Mouse (Mus musculus): Measurements from ENCODE around the gene Gps2. TPM values are rescaled to one million over a fixed set of nuclear protein-coding genes. Genes with fewer than 3 reads are reported as not detected.

The Gps2 gene
- polyA plus RNA-seq, 1 experiment from 2014 or later: 95.8 TPM

- WGBS: 84% methylated on average over 13 of the region's 13 CpGs
- H3K4me3 ChIP-seq (ENCODE audit: low read depth, low read length): no peak overlapping the region
- no peak for ATAC-seq (ENCODE audit: low FRiP score)
These were observed 31.5 kb downstream of the Gps2 start for GRCm38 (mm10) chr11:69945216-69945615.

GRCm38 (mm10) chr11:69945997-69946891 is 32.6 kb downstream of the Gps2 start:
- DNase-seq (ENCODE audit: low spot score, missing footprints) (no peak), ATAC-seq (ENCODE audit: low FRiP score) (no peak)
- Histone ChIP-seq H3K9ac (ENCODE audit: low read length) (no peak overlapping the region), H3K27me3 (ENCODE audit: control insufficient read depth, insufficient read depth, low read length) (no peaks in the 10 kb centered on the region), H3K4me3 (ENCODE audit: low read depth, low read length) (no peak overlapping the region), H3K4me2 (no peak overlapping the region), H3K36me3 (ENCODE audit: control insufficient read depth, insufficient read depth, low read length) (no peaks in the 10 kb centered on the region), H3K27ac (ENCODE audit: low read depth, low read length) (no peak overlapping the region), H3K4me1 (ENCODE audit: control insufficient read depth, insufficient read depth, low read length) (peaks cover 9% of the 10 kb centered on the region), H3K9me3 (ENCODE audit: control insufficient read depth, low read length) (no peaks in the 10 kb centered on the region)
- WGBS: 91% methylated on average over 18 of the region's 18 CpGs

More at GRCm38 (mm10) chr11:69945216-69945615, 31.5 kb downstream of the Gps2 start:
- Histone ChIP-seq H3K27ac (ENCODE audit: low read depth, low read length) (no peak overlapping the region), H3K4me1 (ENCODE audit: control insufficient read depth, insufficient read depth, low read length) (peaks cover 9% of the 10 kb centered on the region), H3K9ac (ENCODE audit: low read length) (no peak overlapping the region), H3K36me3 (ENCODE audit: control insufficient read depth, insufficient read depth, low read length) (no peaks in the 10 kb centered on the region), H3K9me3 (ENCODE audit: control insufficient read depth, low read length) (no peaks in the 10 kb centered on the region), H3K27me3 (ENCODE audit: control insufficient read depth, insufficient read depth, low read length) (no peaks in the 10 kb centered on the region), H3K4me2 (no peak overlapping the region)
- no peak for DNase-seq (ENCODE audit: low spot score, missing footprints)

DNA sequence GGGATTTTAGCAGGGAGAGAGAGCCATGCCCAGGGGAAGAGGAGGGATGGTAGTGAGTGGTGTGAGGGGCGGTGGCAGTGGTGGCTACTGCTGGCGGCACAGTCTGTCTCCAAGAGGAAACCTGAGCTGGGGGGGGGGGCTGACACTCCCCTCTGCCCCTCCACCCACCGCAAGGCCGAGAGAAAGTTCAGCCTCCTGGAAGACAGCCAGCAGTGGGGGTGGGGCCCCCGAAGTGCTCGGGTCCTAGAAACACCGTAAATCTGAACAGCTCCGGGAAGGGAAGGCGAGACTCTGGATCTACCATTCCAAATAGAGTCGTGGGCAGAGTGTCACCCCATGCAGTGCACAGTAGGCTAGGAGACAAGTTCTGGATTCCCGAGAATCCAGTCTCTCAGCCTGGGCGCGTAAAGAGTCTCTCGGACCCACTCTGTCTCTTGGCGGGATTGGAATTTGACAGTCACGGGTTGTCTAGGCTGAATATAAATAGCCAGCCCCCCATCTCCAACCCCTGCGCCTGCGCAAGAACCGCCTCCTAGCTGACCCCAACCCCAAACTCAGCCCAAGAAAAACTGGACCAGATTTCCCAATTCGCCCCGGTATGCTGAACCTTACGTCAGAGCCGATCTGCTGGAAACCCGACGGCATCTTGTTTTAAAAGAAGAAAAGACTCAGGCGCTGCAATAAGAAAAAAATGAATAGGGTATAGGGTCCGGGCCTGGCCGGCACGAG is 33.8 kb downstream of the Gps2 start:
- Histone ChIP-seq H3K4me2 (peak overlapping the region; percentile 61), H3K9ac (ENCODE audit: low read length) (peak overlapping the region; percentile 78), H3K4me1 (ENCODE audit: control insufficient read depth, insufficient read depth, low read length) (peaks cover 9% of the 10 kb centered on the region), H3K9me3 (ENCODE audit: control insufficient read depth, low read length) (no peaks in the 10 kb centered on the region), H3K27me3 (ENCODE audit: control insufficient read depth, insufficient read depth, low read length) (no peaks in the 10 kb centered on the region), H3K4me3 (ENCODE audit: low read depth, low read length) (peak overlapping the region; percentile 49), H3K27ac (ENCODE audit: low read depth, low read length) (no peak overlapping the region; the same call in 1 of the 2 replicates), H3K36me3 (ENCODE audit: control insufficient read depth, insufficient read depth, low read length) (no peaks in the 10 kb centered on the region)
- ATAC-seq (ENCODE audit: low FRiP score): peak; percentile 57
- 5% methylated on average over 29 of the region's 29 CpGs for WGBS
- peak; percentile 96 for DNase-seq (ENCODE audit: low spot score, missing footprints)

DNA sequence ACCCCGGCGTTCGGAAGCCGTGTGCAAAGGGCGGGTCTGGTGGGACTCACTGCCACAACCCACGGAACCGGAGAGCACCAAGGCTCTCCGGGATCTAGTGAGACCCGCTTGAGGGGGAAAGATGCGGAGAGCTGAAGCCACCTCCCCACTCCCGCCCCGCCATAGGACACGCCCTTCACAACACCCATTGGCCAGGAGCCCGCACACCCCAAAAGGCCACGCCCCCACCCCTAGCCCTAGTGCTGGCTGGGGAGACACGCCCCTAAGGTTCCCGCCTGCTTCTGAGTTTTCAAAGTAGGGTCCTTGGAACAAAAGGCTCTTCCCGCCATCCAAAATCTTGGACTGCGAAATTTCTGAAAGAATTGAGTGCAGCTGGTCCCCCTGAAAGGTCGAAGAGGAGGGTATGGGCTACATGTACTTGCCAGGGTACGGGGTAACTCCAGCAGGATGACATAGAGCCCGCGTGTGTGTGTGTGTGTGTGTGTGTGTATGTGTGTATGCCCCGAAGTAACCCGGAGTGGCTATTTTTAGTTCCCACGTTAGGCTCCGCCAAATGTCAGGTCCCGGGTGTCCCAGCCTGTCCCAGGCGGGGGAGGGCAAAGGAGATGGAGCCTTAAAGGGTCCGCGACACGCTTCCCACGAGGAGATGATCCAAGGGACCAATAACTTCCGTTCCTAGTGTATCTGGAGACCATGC is 34.5 kb downstream of the Gps2 start, which contains the start of gene Slc2a4:
Gene Slc2a4 (minus strand): TSS at position 123 of the 697 bp plus-strand sequence.
- H3K36me3 ChIP-seq (ENCODE audit: control insufficient read depth, insufficient read depth, low read length): no peaks in the 10 kb centered on the region
- H3K27me3 ChIP-seq (ENCODE audit: control insufficient read depth, insufficient read depth, low read length): no peaks in the 10 kb centered on the region
- H3K27ac ChIP-seq (ENCODE audit: low read depth, low read length): peak within 1 kb of the TSS; percentile 74
- ATAC-seq (ENCODE audit: low FRiP score) (peak; percentile 95), DNase-seq (ENCODE audit: low spot score, missing footprints) (peak; percentile 99)
- peak within 1 kb of the TSS; percentile 78 for H3K9ac ChIP-seq (ENCODE audit: low read length)
- H3K4me2 ChIP-seq: peak within 1 kb of the TSS; percentile 61
- H3K4me3 ChIP-seq (ENCODE audit: low read depth, low read length): peak within 1 kb of the TSS; percentile 49
- under 1% methylated on average over 34 of the region's 34 CpGs for WGBS
- no peaks in the 10 kb centered on the region for H3K9me3 ChIP-seq (ENCODE audit: control insufficient read depth, low read length)
- H3K4me1 ChIP-seq (ENCODE audit: control insufficient read depth, insufficient read depth, low read length): peaks cover 9% of the 10 kb centered on the region

- peak overlapping the region; percentile 49 for H3K4me3 ChIP-seq (ENCODE audit: low read depth, low read length)
- H3K4me1 ChIP-seq (ENCODE audit: control insufficient read depth, insufficient read depth, low read length): peaks cover 9% of the 10 kb centered on the region
- under 1% methylated on average over 14 of the region's 14 CpGs for WGBS
- peak overlapping the region; percentile 74 for H3K27ac ChIP-seq (ENCODE audit: low read depth, low read length)
- H3K4me2 ChIP-seq: peak overlapping the region; percentile 61
- H3K36me3 ChIP-seq (ENCODE audit: control insufficient read depth, insufficient read depth, low read length): no peaks in the 10 kb centered on the region
- no peaks in the 10 kb centered on the region for H3K27me3 ChIP-seq (ENCODE audit: control insufficient read depth, insufficient read depth, low read length)
- ATAC-seq (ENCODE audit: low FRiP score) (peak; percentile 65), DNase-seq (ENCODE audit: low spot score, missing footprints) (peak; percentile 99)
- H3K9ac ChIP-seq (ENCODE audit: low read length): peak overlapping the region; percentile 78
- no peaks in the 10 kb centered on the region for H3K9me3 ChIP-seq (ENCODE audit: control insufficient read depth, low read length)
These were observed 35.1 kb downstream of the Gps2 start for GRCm38 (mm10) chr11:69948763-69949150.

DNA sequence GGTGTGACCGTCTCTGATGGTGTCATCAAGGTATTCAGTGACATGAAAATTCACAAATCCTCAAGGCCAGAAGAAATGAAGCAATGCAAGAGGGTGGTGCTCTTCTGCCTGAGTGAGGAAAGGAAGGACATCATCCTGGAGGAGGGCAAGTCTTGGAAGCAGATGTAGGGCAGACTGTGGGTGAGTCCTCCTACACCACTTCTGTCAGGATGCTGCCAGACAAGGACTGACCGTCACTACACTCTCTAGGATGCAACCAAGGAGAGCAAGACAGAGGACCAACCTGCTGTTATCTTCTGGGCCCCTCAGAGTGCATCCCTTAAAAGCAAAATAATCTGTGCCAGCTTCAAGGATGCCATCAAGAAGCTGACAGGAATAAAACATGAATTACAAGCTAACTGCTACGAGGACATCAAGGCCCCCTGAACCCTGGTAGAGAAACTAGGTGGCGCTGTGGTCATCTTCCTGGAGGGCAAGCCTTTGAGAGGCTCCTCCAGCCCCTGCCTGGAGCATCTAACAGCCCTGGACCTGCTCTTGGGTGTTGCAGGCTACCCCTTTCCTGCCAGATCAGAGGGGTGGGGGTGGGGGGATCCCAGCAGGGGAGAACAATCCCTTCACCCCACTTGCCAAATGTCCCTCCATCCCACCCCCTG is 37.2 kb downstream of the Gps2 start:
- ATAC-seq (ENCODE audit: low FRiP score): no peak
- H3K27ac ChIP-seq (ENCODE audit: low read depth, low read length): no peak overlapping the region
- DNase-seq (ENCODE audit: low spot score, missing footprints): peak; percentile 87

GRCm38 (mm10) chr11:69952274-69952673 is 38.6 kb downstream of the Gps2 start:
- no peak for ATAC-seq (ENCODE audit: low FRiP score)
- H3K4me2 ChIP-seq: no peak overlapping the region
- H3K4me3 ChIP-seq (ENCODE audit: low read depth, low read length): no peak overlapping the region
- no peak overlapping the region for H3K9ac ChIP-seq (ENCODE audit: low read length)
- H3K27me3 ChIP-seq (ENCODE audit: control insufficient read depth, insufficient read depth, low read length): no peaks in the 10 kb centered on the region
- H3K27ac ChIP-seq (ENCODE audit: low read depth, low read length): no peak overlapping the region
- no peak for DNase-seq (ENCODE audit: low spot score, missing footprints)
- no peaks in the 10 kb centered on the region for H3K9me3 ChIP-seq (ENCODE audit: control insufficient read depth, low read length)
- H3K4me1 ChIP-seq (ENCODE audit: control insufficient read depth, insufficient read depth, low read length): peaks cover 9% of the 10 kb centered on the region
- no peaks in the 10 kb centered on the region for H3K36me3 ChIP-seq (ENCODE audit: control insufficient read depth, insufficient read depth, low read length)
- WGBS: 52% methylated on average over 1 of the region's 1 CpGs

More for the DNA sequence above, 37.2 kb downstream of the Gps2 start:
- no peak overlapping the region for H3K4me2 ChIP-seq
- no peaks in the 10 kb centered on the region for H3K9me3 ChIP-seq (ENCODE audit: control insufficient read depth, low read length)
- no peak overlapping the region for H3K9ac ChIP-seq (ENCODE audit: low read length)
- H3K36me3 ChIP-seq (ENCODE audit: control insufficient read depth, insufficient read depth, low read length): no peaks in the 10 kb centered on the region
- 47% methylated on average over 4 of the region's 4 CpGs for WGBS
- peaks cover 9% of the 10 kb centered on the region for H3K4me1 ChIP-seq (ENCODE audit: control insufficient read depth, insufficient read depth, low read length)
- H3K4me3 ChIP-seq (ENCODE audit: low read depth, low read length): no peak overlapping the region
- H3K27me3 ChIP-seq (ENCODE audit: control insufficient read depth, insufficient read depth, low read length): no peaks in the 10 kb centered on the region

- H3K4me2 ChIP-seq: no peak overlapping the region
- H3K27me3 ChIP-seq (ENCODE audit: control insufficient read depth, insufficient read depth, low read length): no peaks in the 10 kb centered on the region
- H3K9me3 ChIP-seq (ENCODE audit: control insufficient read depth, low read length): no peaks in the 10 kb centered on the region
- DNase-seq (ENCODE audit: low spot score, missing footprints) (no peak), ATAC-seq (ENCODE audit: low FRiP score) (no peak)
- no peak overlapping the region for H3K27ac ChIP-seq (ENCODE audit: low read depth, low read length)
- peaks cover 4% of the 10 kb centered on the region; the same call in 1 of the 2 replicates for H3K4me1 ChIP-seq (ENCODE audit: control insufficient read depth, insufficient read depth, low read length)
- no peak overlapping the region for H3K9ac ChIP-seq (ENCODE audit: low read length)
- H3K36me3 ChIP-seq (ENCODE audit: control insufficient read depth, insufficient read depth, low read length): no peaks in the 10 kb centered on the region
- H3K4me3 ChIP-seq (ENCODE audit: low read depth, low read length): no peak overlapping the region
- WGBS: 70% methylated on average over 11 of the region's 11 CpGs
These were observed 39.7 kb downstream of the Gps2 start for GRCm38 (mm10) chr11:69953267-69953915.

Measured in midbrain, embryonic 11.5 days (tissue).